Mouse (Mus musculus) heart, embryonic 13.5 days (tissue): Measurements from ENCODE around the gene Olfr743. TPM values are rescaled to one million over a fixed set of nuclear protein-coding genes. Genes with fewer than 3 reads are reported as not detected.
"Not testable (repeated sequence)": the region's sequence is repeated elsewhere in the genome, so short reads cannot be mapped to it uniquely, and the experiment has no call there.

Experiments used
- ATAC-seq: fragments of 200-750 bp; cut with Nextera tagmentation; 2 replicates; pipeline ENCODE4 v1.8.0; 2017; ENCODE audit warnings: moderate TSS enrichment; ENCODE audit not compliant: insufficient number of reproducible peaks, low FRiP score, low TSS enrichment; ENCODE audit errors: extremely low read depth
- H3K27ac ChIP-seq: fragments of 300-500 bp; sonication (generic); replicated peaks from 2 replicates; pipeline ENCODE4 v1.5.1; 2015; ENCODE audit warnings: moderate library complexity, mild to moderate bottlenecking, inconsistent platforms
- H3K27me3 ChIP-seq: fragments of 300-500 bp; sonication (generic); replicated peaks from 2 replicates; pipeline ENCODE4 v1.6.1; 2015; ENCODE audit warnings: mild to moderate bottlenecking, inconsistent platforms
- H3K36me3 ChIP-seq: fragments of 300-500 bp; sonication (generic); 2 replicates; pipeline ENCODE4 v1.6.1; 2015; ENCODE audit warnings: mild to moderate bottlenecking, inconsistent platforms
- H3K4me1 ChIP-seq: fragments of 300-500 bp; sonication (generic); 2 replicates; pipeline ENCODE4 v1.6.1; 2015; ENCODE audit warnings: inconsistent platforms
- H3K4me2 ChIP-seq: fragments of 300-500 bp; sonication (generic); 2 replicates; pipeline ENCODE4 v1.6.1; 2015; ENCODE audit warnings: inconsistent platforms, mild to moderate bottlenecking, moderate library complexity
- H3K4me3 ChIP-seq: fragments of 300-500 bp; sonication (generic); 2 replicates; pipeline ENCODE4 v1.5.1; 2015; ENCODE audit warnings: moderate library complexity, mild to moderate bottlenecking, inconsistent platforms
- H3K9ac ChIP-seq: fragments of 300-500 bp; sonication (generic); 2 replicates; pipeline ENCODE4 v1.6.1; 2015; ENCODE audit warnings: inconsistent platforms, mild to moderate bottlenecking, moderate library complexity
- H3K9me3 ChIP-seq: fragments of 300-500 bp; sonication (generic); 2 replicates; pipeline ENCODE4 v1.6.1; 2016; ENCODE audit warnings: inconsistent platforms
- WGBS: fragments of 180-500 bp; shearing (Covaris S2); methylation state at CpG from one replicate; pipeline ENCODE4 v1.1.7; 2015; ENCODE audit warnings: mixed read lengths; 5-methylcytosine and 5-hydroxymethylcytosine counted together
- polyA plus RNA-seq: library from polyadenylated mRNA; unstranded; fragments of >200 nt; fragmentation: Nextera tagmentation; extraction: Ambion mirVana; gene quantifications from 2 replicates; pipeline ENCODE4 v1.2.1, GENCODE M21; 2015

Gene Olfr743
- polyA plus RNA-seq = not detected in 2 replicates

DNA sequence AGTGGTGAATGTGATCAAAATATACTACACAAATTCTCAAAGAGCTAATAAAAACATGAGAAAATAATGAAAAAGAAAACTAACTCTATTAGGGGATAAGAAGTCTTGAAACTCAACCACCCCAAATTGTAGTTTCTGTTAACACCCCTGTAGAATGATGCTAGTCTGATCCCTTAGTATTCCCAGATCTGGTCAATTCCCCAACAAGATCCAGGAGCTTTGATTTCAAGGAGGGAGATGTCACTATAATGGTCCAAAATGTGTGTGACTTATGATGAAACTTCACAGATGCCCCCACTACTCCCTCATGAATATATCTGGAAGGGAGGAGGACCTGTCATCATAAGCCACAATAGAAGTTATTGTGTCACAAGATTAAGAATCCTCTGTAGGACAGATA is at the start of gene Olfr743:
Gene Olfr743, plus strand, starts transcription at position 301 of the 400 bp plus-strand sequence.
- ATAC-seq = no peak

DNA sequence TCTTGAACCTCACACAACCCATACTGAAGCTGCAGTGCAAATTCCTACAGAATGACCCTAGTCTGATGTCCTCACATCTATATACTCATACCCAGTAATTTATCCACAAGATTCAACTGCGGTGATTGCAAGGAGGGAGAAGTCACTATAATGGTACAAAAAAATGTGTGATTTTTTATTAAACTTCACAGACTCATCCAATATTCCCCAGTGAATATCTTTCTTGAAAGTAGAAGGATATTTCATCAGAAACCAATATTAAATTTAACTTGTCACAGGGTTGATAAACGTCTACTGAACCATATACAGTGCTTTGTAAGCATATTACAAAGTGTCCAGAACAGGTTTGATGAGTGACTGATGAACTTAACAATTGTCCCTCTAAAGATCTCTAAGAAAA is 49.2 kb upstream of the Olfr743 start, which contains the start of gene Olfr741:
Gene Olfr741, plus strand, starts transcription at position 301 of the 400 bp plus-strand sequence.
- no peak within 1 kb of the TSS for H3K27ac ChIP-seq
- no peak within 1 kb of the TSS for H3K9ac ChIP-seq
- H3K9me3 ChIP-seq = no peaks in the 10 kb centered on the region
- no peaks in the 10 kb centered on the region for H3K27me3 ChIP-seq
- WGBS = 66% methylated on average over 2 of the region's 2 CpGs
- no peaks in the 10 kb centered on the region for H3K4me1 ChIP-seq
- H3K4me2 ChIP-seq = no peak within 1 kb of the TSS
- no peak for ATAC-seq
- H3K4me3 ChIP-seq = no peak within 1 kb of the TSS
- H3K36me3 ChIP-seq = no peaks in the 10 kb centered on the region

More for the DNA sequence above, at the start of gene Olfr743:
- Histone ChIP-seq H3K4me2 (no peak within 1 kb of the TSS), H3K27ac (no peak within 1 kb of the TSS), H3K36me3 (no peaks in the 10 kb centered on the region), H3K4me1 (no peaks in the 10 kb centered on the region), H3K9me3 (peaks cover 8% of the 10 kb centered on the region), H3K27me3 (no peaks in the 10 kb centered on the region), H3K9ac (no peak within 1 kb of the TSS), H3K4me3 (no peak within 1 kb of the TSS)

DNA sequence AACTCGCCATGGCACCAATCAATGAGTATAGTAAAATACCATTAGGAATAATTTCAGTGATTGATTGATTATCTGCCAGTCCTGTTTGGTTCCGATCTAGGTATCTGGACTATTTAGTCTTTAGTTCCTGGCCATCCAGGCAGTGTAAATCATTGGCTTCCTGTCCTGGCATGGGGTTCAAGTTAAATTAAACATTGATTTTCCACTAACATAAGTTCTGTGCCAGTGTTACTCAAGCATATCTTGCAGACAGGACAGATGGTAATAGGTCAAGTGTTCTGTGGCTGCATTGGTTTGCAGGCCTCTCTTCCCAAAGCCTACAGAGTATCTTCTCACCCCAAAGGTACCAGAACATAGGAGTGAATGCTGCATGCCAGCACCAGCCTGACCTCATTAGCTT is 43.2 kb upstream of the Olfr743 start:
- Histone ChIP-seq H3K4me2 (no peak overlapping the region), H3K4me3 (no peak overlapping the region), H3K4me1 (no peaks in the 10 kb centered on the region), H3K36me3 (no peaks in the 10 kb centered on the region), H3K9me3 (peaks cover 4% of the 10 kb centered on the region; the same call in 1 of the 2 replicates), H3K27me3 (no peaks in the 10 kb centered on the region), H3K9ac (no peak overlapping the region), H3K27ac (no peak overlapping the region)
- 57% methylated on average over 2 of the region's 2 CpGs for WGBS
- no peak for ATAC-seq

DNA sequence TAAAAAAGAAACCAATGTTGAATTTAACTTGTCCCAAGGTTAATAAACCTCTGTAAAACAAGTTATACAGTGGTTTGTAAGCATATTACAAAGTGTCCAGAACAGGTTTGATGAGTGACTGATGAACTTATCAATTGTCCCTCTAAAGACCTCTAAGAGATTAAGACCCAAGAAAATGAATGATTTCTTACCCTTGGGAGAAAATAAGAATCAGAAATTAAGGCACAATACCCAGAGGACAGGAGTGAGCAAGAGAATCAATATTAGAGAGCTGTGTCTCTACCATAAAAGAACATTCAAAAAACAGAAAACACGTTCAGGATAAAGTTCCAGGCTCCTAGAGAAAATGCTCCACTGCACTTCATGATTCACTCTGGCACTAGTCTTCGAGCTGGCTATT is 18.3 kb upstream of the Olfr743 start, which contains the start of gene Olfr742:
Gene Olfr742, plus strand, starts transcription at position 301 of the 400 bp plus-strand sequence.
- Histone ChIP-seq H3K4me2 (no peak within 1 kb of the TSS), H3K4me3 (no peak within 1 kb of the TSS), H3K9me3 (no peaks in the 10 kb centered on the region), H3K36me3 (no peaks in the 10 kb centered on the region), H3K27me3 (no peaks in the 10 kb centered on the region), H3K9ac (no peak within 1 kb of the TSS), H3K4me1 (no peaks in the 10 kb centered on the region), H3K27ac (no peak within 1 kb of the TSS)
- 47% methylated on average over 2 of the region's 2 CpGs for WGBS
- ATAC-seq = no peak

DNA sequence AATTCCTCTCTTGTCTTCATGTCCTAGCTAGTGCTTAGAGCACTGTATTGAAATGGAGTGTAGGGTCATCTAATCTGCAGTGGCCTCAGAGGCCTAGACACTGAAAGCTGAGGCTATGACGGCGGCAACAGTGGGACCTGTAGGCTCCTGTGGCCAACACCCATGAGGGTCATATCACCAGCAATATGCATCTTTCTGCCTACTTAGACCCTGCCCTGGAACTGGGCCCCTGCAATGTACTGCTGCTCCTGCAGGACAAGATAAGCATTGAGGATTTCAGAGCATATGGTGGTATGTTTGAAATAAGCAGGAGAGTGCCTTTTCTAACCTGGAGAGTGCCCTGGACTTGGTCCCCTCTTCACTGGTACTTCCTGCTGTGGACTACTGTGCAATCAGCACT is 31.1 kb downstream of the Olfr743 start:
- Histone ChIP-seq H3K27ac (no peak overlapping the region), H3K4me3 (no peak overlapping the region), H3K4me2 (no peak overlapping the region), H3K27me3 (no peaks in the 10 kb centered on the region), H3K4me1 (no peaks in the 10 kb centered on the region), H3K9me3 (peaks cover 6% of the 10 kb centered on the region; the same call in 1 of the 2 replicates), H3K36me3 (no peaks in the 10 kb centered on the region), H3K9ac (no peak overlapping the region)
- 86% methylated on average over 2 of the region's 2 CpGs for WGBS
- no peak for ATAC-seq

DNA sequence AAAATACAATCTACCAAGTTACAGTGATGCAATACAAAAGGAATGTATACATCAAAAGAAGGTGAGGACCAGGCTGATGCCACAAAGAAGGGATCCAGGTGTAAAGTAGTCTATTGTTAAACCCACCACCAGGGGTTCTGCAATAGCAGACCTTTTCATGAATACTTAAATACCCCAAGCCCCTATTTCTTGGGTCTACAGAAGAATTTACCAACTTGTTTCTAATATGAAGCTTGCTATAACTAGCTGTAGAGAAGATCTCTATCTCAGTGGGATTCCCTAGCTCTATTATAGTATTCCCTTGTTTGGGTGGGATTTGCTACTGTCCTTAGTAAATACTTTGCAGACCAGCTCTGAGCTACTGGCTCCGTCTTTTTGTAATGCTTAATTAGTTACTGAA is 51.4 kb downstream of the Olfr743 start:
- not testable (repeated sequence) for H3K9ac ChIP-seq, H3K4me1 ChIP-seq, H3K27me3 ChIP-seq, H3K36me3 ChIP-seq, H3K4me3 ChIP-seq, H3K27ac ChIP-seq, H3K4me2 ChIP-seq, H3K9me3 ChIP-seq, ATAC-seq
- WGBS = 77% methylated on average over 1 of the region's 1 CpGs

Other genes starting within 250 kb of the Olfr743 start
- gene Olfr732, start 237.6 kb upstream of the Olfr743 start, polyA plus RNA-seq = not detected in 2 replicates
- gene Olfr733, start 220.3 kb upstream of the Olfr743 start, polyA plus RNA-seq = not detected in 2 replicates
- gene Olfr734, start 195.1 kb upstream of the Olfr743 start, polyA plus RNA-seq = not detected in 2 replicates
- not detected in 2 replicates for gene Olfr735, start 173.0 kb upstream of the Olfr743 start, polyA plus RNA-seq
- not detected in 2 replicates for gene Tlr11, start 163.9 kb upstream of the Olfr743 start, polyA plus RNA-seq
- not detected in 2 replicates for gene Olfr736, start 140.7 kb upstream of the Olfr743 start, polyA plus RNA-seq
- not detected in 2 replicates for gene Olfr738, start 114.3 kb upstream of the Olfr743 start, polyA plus RNA-seq
- gene Olfr739, start 103.2 kb upstream of the Olfr743 start, polyA plus RNA-seq = not detected in 2 replicates
- not detected in 2 replicates for gene Olfr740, start 76.3 kb upstream of the Olfr743 start, polyA plus RNA-seq
- gene Olfr741, start 49.1 kb upstream of the Olfr743 start, polyA plus RNA-seq = not detected in 2 replicates
- not detected in 2 replicates for gene Olfr742, start 18.2 kb upstream of the Olfr743 start, polyA plus RNA-seq
- not detected in 2 replicates for gene Olfr744, start 93.0 kb downstream of the Olfr743 start, polyA plus RNA-seq
- gene Olfr745, start 117.5 kb downstream of the Olfr743 start, polyA plus RNA-seq = not detected in 2 replicates
- not detected in 2 replicates for gene Olfr746, start 125.2 kb downstream of the Olfr743 start, polyA plus RNA-seq
- not detected in 2 replicates for gene Olfr747, start 171.4 kb downstream of the Olfr743 start, polyA plus RNA-seq
- not detected in 2 replicates for gene Olfr748, start 185.5 kb downstream of the Olfr743 start, polyA plus RNA-seq
- not detected in 2 replicates for gene Olfr749, start 223.3 kb downstream of the Olfr743 start, polyA plus RNA-seq